Mouse (Mus musculus) retina, embryonic 14.5 days (tissue): ENCODE data around the gene Slc12a8.

Source experiments
- DNase-seq: peaks from one replicate; pipeline ENCODE4 v3.0.0-alpha.2; 2015; ENCODE audit warnings: low spot score

The Slc12a8 gene

DNA sequence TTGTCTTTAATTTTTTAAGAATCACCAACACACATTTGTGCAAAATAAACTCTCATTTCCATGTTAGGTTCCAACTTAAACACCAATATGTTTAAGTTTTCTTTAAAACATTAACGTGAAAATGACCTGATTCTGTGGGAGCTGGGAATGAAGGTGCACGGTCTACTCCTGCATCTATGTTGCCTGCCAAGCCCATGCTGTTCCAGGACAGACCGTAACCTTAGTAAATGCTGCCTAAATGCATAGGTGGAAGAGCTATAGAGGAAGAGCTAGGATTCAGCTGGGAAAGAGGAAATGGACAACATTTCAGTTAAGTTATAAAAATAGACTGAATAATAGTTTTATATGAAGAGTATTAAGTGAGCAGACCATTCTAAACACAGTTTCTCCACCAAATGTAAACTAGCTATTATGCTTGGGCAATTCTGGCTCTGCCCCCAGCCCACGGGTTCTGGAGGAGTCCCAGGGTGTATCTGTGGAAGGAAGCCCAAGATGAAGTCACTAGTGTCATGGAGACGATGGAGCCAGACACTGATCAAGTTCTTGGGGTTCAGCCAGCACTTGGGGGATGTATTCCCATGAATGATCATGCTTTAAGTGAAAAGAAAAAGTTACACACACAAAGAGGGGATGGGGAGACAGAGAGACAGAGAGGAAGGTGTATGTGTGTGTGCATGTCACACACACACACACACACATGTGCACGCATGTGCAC is 95.1 kb downstream of the Slc12a8 start:
- DNase-seq = no peak

DNA sequence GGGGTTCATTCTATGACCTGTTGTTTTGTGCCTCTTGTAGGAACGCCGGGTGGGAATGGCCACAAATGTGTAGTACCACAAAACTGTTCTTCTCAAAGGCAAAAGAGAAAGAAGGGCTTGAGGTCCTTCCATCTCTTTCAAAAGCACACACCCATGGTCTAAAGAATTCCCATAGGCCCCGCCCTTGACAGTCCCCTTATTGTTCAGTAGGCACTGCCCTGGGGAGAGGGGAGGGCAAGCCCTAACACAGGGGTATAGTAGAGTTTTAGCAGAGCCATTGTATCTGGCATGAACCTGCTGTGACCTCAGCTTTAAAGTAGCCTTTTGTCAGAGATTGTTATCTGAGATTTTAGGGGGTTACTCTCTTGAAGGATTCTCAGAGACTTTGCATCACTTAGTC is 98.9 kb downstream of the Slc12a8 start:
- DNase-seq = no peak

DNA sequence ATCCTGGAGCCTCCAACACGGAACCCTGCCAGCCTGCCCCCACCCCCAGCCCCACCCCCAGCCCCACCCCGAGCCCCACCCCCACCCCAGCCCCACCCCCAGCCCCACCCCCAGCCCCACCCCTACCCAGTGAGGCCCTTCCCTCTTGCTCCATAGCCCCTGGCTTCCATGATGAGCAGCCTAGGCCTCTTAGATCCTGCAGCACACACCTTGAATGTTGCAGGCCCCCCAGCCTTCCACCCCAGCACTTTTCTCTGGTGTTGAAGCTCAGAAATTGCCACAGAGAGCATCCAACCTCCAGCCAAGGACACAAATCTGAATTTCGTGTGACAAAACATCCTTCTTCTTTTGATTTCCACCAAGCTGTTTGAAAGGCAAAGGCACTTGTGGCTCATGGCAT is 104.7 kb downstream of the Slc12a8 start:
- DNase-seq = no peak

DNA sequence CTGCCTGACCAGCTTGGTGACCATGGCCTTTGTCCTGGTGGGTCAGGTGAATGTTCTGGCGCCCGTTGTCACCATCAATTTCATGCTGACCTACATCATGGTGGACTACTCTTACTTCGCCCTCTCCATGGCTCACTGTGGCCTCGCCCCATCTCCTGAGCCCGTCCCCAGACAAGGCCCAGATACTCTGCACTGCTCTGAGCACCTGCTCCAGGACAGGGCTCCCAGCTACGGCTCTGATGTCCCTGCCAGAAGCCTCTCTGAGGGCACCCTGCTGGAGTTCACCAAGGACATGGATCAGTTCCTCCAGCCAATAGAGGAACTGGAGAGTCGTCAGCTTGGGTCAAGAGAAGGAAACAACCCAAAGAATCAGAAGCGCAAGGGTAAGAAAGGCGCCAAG is 107.5 kb downstream of the Slc12a8 start:
- DNase-seq = no peak

DNA sequence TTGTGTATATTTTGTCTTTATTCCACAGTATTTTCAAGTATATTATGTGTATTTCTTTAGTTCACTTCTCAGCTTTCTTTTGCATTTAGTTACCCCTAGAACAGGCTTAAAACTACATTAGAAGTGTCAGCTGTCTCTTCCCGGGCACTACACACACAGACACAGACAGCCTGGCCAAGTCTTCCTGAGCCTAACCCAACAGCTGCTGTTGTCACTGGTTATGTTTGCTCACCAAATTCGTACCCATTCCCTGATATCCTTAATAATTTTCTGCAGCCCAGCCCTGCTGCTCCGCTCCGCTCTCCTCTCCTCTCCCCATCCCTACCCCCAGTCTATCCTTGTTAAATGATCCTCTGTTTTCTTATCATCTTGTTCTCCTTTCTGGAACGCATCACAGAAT is 112.4 kb downstream of the Slc12a8 start:
- DNase-seq = no peak

DNA sequence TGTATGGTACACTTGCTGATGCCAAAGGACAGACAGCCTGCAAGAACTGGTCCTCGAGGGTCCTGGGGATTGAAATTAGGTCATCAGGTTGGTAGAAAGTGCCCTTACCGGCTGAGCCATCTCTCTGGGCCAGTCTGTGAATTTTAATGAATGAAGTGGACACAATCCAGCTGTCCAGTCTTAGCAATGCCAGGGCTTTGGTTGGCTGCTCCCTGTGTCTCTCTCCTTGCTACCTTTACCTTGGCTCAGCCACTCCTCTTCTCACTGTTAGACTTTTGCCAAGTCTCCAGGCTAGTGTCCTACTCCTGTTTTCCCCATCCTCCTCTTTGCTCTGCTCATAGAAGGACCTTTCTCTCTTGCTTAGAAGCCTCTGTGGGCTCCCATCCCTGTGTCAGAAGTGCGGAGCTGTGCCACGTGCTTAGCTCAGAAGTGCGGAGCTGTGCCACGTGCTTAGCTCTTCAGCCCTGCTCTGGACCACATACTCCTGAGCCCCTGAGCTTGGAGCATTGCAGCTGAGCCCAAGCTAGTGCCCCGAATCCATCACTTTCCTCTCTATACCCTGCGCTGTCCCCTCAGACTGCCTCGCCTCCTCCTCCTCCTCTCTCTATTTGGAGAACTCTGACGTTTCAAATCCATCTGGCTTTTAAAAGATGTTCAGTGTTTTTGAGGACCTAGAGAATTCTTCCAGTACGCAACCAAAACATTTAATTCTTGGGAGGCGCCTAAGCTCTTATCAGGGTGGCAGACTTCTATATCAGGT is 118.9 kb downstream of the Slc12a8 start:
- DNase-seq = no peak

DNA sequence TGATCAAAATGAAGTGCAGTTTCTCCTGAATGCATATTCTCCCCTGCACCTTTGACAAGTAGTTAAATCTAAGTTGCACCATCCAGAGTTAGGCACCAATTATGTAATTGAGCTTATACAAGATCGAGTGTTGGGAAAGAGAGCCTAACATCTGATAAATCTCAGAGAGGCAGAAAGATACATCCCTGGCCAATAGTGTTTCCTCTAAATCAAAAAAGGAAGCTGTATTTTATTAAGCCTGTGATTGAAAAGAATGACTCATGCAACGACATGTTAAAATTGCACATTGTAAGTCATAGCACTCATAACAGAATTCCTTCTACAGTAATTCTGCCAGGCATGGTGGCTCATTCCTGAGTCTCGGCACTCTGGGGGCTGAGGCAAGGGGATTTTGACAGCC is 124.7 kb downstream of the Slc12a8 start:
- no peak for DNase-seq

DNA sequence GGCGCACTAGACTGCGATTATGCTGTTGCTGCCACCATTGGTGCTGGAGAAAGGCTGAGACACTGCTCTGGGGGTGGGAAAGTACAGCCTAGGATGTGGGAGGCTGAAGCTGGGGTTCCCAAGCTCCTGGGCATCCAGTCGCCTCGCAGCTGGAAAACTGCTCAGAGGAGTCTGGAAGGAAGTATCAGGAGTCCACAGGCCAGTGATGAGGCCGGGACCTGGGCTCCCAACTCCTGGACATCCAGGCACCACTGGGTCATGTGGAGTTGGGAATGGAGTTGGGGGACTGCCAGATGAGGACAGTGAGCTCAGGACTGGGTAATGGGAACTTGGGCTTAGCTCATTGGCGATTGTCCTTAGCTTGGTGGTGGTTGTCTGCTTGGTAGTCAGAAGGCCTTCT is 136.0 kb downstream of the Slc12a8 start:
- no peak for DNase-seq

DNA sequence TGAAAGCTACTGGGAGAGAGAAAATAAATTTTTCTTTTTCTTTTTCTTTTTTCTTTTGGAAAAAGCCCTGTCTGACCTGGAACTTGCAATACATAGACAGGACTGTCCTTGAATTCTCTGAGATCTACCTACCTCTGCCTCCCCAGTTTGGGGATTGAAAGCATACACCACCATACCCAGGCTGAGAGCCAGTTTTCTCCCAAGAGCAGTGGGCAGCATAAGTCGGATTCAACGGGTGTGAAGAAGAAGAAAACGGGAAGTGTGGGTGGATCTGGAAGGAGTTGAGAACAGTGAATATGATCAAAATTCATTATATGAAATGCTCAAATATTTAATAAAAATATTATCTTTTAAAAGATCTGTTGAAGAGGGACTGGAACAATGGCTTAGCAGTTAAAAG is 138.3 kb downstream of the Slc12a8 start:
- no peak for DNase-seq

DNA sequence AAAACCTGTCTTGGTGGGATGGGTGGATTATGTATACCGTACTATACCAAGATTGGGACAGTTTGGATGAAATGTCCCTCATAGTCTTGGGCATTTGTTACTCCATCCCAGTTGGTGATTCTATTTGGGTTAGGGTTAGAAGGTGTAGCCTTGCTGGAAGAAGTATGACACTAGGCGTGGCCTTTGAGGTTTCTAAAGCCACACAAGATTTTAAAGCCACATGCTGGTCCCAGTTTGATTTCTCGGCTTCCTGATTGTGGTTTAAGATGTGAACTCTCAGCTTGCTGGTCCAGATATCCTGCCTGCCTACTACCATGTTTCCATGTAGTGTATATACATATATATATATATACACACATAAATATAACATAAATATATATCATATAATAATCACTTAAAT is 140.1 kb downstream of the Slc12a8 start:
- no peak for DNase-seq

DNA sequence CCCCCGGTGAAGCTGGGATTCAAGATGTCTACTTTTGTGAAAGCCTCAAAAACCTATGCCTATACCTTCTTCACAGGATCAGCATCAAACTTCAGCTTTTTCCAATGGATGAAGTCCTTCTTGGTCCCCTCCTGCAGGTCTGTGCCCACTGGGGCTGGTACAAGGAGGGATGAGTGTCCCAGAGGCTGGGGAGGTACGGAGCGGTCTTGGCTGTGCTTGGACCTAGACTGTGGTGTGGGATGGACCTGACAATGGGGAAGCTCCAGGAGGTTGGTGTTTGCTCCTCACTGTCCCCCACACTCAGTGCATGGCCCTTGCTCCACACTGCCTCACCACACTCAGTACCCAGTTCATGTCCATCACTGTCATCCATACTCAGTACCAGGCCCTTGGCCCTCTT is 141.0 kb downstream of the Slc12a8 start:
- DNase-seq = no peak

DNA sequence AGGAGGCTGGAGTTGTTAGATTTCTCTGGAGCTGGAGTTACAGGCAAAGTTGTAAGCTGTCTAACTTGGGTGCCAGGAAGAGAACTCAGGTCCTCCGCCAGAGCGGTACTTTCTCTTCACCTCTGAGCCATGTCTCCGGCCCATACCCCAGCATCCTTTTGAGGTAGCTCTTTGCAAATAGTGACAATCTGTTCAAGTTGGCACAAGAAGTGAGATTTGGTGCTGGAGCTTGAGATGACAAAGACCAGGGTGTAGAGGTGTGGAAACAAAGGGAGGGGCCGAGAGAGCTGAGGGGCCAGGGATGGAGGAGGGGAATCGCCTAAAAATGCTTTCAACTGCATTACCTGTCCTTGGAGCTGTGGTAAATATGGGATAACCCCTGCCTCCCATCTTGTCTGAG is 142.4 kb downstream of the Slc12a8 start:
- DNase-seq = no peak

DNA sequence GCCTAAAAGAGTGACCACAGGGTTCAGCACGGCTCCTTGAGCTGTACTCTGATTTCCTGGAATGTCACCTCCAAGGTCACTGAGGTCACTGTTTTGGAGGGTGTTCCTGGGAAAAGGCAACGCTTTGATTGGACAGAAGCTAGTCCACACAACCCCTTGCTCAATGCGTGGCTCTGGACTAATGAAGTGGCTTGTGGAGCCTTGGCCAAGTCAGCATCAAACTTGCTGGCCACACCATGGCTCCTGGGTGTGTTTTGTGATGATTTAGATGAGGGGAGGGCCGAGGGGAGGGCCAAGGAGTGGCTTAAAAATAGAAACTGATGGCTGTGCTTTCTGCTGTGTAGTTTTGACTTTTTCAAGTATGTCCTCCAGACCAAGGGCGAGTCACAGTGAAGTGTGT is 143.0 kb downstream of the Slc12a8 start:
- no peak for DNase-seq

DNA sequence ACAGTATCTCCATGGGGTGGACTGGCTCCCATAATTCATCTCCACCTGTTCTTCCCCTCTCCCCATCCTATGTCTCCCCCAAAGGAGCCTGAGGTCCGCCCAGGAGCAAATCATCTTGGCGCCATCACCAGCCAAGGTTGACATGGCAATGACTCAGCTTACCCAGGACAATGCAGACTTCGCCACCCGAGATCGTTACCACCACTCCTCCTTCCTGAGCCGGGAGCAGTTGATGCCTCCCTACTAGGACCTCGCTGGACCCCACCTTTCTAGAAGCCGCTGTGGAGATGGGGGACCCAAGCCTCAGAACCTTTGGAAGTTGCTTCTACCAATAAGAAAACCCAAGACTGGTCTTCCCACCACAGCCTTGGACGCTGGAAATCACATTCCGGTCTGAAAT is 145.7 kb downstream of the Slc12a8 start:
- no peak for DNase-seq

DNA sequence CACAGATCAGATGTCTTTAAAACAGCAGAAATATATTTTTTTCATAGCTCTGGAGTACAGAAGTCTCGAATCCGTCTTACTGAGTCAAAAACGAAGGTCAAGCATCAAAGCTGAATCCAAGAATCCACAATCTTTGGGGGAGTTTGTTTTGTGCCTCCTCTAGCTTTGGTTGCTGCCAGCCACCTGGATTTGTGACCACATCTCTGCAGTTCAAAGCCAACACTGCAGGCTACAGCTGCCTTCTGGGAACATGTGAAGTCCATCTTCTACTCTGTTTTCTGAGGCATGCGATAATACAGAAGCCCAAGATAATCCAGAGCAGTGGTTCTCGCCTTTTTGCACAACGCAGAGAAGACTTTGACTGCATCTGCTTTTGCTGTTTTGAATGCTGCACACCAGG is 149.1 kb downstream of the Slc12a8 start:
- no peak for DNase-seq

DNA sequence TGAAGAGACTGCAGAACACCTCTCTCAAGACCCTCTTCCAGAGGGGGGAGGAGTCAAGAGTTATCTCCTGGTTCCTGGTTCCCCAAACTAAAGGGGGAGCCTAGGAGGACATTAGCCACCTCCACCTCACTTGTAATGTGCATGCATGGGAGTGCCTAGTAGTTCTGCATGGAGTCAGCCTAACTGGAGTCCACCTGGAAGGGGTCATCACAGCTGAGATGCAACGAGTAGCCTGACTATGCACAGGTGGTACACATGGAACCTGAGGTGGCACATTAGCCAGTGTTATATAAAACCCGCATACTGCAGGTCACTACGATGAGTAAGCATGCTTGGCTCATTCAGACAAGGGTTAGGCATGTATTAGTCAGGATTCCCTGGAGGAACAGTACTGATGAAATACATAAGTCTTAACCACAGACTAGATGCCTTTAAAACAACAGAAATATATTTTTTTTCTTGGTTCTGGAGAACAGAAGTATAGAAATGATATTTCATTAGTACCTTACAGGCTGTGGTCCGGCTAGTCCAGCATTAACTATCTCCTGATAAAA is 149.9 kb downstream of the Slc12a8 start:
- DNase-seq = no peak

DNA sequence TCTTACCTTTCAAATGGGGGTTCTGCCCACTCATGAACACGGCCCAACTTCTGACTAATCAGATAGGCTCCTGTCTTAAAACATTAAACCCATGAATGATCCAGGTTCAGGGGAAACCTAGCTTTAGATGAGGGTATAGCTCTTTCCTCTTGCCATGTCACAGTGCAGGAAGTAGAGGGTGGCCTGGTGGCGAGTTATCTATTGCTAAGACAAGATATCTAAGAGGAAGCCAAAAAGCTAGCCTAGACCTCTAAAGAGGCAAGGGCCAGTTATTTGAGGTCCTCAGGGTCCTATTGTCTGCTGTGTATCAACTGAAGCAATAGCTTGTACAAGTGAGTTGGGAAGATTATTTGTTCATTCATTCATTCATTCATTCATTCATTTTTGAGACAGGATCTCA is 151.3 kb downstream of the Slc12a8 start:
- no peak for DNase-seq

DNA sequence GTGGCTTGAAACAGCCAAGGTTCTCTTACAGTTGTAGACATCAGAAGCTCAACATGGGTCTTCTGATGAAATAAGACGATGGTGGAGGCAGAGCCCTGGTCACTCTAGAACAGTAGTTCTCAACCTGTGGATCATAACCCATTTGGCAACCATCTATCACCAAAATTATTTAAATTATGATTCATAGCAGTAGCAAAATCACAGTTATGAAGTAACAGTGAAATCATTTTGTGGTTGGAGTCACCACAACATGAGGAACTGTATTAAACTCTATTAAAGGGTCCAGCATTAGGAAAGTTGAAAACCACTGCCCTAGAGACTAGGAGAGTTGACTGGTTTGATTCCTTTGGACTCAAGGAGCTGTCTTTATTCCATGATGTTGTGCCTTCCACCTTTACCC is 151.9 kb downstream of the Slc12a8 start:
- DNase-seq = no peak

DNA sequence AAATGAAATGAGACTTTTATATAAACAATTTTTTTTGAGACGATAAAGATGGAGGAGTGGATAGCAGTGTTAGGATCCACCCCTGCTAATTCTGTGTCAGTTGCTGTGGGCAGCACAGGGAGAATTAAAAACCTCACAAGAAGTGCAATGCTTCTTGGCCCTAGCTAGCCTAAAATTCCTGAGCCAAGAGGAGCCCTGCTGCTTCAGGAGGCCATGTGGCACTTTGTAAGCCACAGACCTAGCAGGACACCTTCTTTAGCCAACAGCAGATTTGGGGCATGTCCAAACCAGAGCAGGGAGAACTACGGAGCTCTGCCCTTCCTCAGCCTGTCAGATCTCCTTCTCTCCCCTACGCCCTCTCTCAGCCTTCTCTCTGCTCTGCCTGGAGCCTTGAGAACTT is 153.2 kb downstream of the Slc12a8 start:
- no peak for DNase-seq

DNA sequence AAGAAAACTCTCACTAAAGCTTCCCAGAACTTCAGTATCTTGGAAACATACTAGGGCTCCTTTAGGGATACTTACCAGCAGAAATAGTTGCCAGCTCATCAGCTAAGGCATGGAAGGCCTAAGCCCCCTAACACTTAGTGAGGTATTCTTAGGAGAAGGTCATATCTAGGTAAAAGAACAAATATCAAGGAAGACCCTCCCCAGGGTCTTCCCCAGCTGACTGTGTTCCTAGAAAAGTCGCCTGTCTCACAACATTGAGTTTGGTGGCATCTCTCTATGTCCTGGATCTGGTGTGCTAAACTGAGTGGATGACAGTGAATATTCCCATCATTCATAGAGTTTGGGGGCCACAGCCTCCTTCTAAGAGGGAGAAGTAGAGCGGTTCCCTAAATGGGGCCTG is 153.8 kb downstream of the Slc12a8 start:
- DNase-seq = no peak

DNA sequence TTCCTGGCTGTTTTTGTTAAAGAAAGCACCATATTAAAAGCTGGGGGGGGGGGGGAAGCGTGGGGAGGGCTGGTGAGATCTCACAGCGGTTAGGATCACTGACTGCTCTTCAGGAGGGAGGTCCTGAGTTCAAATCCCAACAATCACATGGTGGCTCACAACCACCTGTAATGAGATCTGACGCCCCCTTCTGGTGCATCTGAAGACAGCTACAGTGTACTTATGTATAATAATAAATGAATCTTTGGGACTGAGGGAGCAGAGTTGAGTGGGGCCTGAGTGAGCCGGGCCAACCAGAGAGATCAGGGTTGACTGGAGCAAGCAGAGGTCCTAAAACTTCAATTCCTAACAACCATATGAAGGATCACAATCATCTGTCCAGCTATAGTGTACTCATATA is 155.1 kb downstream of the Slc12a8 start:
- DNase-seq = no peak

DNA sequence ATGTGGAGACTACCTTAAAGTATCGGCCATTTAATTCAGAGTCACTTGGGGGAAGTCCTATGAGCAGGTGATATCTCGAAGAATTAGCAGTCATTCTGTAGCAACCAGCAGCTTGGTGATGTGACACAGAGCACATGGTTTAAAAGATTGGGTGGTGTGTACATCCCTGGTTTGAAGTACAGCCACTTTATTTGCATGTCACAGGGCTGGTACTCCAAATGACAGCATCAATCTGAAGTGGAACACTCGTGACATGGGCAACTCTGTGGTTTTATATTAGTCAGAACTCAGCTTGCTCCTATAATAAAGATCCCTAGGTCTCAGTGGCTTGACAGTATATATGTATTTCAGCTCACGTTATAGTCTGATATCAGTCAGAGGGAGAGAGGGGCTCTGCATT is 155.5 kb downstream of the Slc12a8 start:
- no peak for DNase-seq

DNA sequence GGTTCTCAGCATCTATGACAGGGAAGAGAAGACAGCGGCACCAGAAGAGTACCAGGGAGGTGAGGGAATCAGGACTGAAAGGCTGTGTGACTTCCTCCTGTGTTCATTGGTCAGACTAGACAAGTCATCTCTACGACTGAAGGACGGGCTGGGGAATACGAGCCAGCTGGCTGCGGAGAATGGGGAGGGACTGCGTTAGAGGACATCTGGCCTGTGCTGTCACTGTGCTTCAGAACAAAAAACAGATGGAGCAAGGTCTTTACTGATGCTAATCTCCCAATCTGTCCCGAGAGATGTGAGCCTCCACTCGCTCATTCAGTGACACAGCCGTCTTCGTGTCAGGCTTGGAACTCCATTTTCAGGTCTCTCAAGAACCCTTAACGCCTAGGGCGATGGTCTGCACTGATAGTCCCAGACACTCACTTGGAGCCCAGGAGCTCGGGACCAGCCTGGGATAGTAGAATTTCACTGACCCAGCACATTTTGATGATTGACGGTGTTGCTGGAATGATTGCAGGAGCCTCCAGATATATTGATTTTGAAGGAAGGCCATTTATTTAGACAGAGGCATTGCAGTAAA is 156.5 kb downstream of the Slc12a8 start:
- DNase-seq = peak; percentile 64
